Mouse (Mus musculus) monocyte, adult 2 months (primary cell): ENCODE data around the gene AI467606.

Source experiments
- DNase-seq, 2 experiments: peaks; one replicate each; pipeline ENCODE4 v3.0.0; 2022; ENCODE audit warnings: low spot score in 2 of 2, low read depth in 1 of 2

Gene AI467606

DNA sequence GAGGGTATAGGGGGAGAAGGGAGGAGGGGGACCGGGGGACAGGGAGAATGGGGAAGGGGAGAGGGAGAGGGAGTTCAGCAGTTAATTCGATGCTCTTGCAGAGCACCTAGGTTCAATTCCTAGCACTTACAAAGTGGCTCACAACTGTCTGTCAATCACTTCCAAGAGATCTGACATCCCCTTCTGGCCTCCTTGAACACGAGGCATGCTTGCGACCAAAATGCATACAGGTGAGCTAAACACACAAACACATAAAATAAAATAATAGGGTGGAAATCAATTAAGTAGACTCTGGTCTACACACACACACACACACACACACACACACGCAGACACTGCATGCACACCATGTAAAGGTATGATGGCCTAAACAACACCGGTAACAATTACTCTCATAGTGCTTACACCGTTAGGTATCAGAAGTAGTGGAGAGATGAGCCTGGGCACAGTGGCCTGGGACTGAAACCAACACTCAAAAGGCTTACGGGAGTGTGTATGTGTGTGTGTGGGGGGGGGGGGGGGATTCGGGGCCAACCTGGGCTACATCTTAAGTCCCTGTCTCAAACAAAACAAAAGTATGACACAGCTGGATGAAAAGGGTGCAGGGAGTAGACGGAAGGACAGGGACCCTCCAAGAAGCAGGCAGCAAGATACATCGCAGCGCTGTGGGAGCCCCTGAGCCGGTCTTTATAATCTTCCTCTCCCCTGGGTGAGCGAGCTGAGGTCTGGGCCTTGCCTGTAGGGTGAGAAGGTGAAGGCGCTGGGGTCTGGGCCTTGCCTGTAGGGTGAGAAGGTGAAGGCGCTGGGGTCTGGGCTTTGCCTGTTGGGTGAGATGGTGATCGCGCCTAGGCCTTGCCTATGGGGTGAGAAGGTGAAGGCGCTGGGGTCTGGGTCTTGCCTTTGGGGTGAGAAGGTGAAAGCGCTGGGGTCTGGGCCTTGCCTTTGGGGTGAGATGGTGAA, 725 bp upstream of the AI467606 start:
- DNase-seq, result no peak

- DNase-seq, result no peak
These were observed 2.8 kb downstream of the AI467606 start for GRCm38 (mm10) chr7:127093914-127094313.

- no peak for DNase-seq
These were observed 5.3 kb downstream of the AI467606 start for GRCm38 (mm10) chr7:127096456-127096855.

GRCm38 (mm10) chr7:127098521-127098920, 7.4 kb downstream of the AI467606 start:
- no peak for DNase-seq

DNA sequence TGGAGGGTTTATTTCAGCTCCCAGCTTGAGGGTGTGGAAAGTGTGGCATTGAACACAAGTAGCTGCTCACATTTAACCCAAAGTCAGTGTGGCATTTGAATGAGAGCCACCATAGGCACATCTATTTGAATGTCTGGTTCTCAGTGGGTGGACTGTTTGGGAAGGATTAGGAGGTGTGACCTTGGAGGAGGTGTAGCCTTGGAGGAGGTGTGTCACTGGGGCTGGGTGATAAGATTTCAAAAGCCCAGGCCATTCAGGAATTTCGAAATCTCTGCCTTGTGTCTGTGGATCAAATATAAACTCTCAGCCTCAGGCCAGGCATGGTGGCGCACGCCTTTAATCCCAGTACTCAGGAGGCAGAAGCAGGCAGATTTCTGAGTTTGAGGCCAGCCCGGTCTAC, 7.8 kb downstream of the AI467606 start:
- no peak for DNase-seq

DNA sequence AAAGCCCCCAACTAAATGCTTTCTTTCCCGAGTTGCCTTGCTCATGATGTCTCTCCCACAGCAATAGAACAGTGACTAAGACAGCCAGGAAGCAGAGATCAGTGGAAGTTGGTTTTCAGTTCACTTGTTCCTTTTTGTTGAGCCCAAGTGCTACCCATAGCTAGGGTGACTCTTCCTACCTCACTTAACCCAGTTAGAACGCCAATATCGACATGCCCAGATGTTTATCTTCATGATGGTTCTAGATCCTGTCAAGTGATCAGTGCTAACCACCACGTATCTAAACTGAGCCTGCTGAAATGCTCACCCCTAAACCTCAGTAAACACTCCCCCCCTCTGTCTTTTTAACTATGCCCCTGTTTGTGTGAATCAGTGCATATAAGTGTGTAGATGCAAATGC, 8.4 kb downstream of the AI467606 start:
- no peak for DNase-seq

DNA sequence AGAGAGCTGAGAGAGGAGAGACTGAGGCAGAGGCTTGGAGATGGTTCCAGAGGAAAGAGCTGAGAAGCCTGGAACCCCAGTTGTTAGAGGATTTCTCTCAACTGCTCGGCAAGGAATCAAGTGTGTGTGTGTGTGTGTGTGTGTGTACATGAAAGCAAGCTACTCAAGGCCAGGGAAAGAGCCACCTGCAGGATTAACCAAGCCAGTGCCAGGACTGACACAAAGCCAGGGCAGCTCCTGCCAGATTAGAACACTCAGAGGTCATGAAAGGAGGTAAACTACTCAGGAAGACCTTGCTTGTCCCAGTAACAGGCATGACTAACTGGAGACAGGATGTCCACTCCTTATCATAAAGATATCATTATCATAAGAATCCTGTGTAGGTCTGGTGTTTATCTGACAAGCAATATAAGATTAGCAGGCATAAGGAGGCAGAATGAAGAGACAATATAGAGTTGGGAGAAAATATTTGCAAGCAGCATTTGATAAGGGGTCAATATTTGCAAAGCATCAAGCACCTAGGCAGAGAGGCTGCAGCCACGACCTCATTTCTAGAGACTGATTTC, 10.4 kb downstream of the AI467606 start:
- no peak for DNase-seq

GRCm38 (mm10) chr7:127102148-127102547, 11.0 kb downstream of the AI467606 start:
- no peak for DNase-seq

GRCm38 (mm10) chr7:127103960-127104359, 12.8 kb downstream of the AI467606 start:
- no peak for DNase-seq

DNA sequence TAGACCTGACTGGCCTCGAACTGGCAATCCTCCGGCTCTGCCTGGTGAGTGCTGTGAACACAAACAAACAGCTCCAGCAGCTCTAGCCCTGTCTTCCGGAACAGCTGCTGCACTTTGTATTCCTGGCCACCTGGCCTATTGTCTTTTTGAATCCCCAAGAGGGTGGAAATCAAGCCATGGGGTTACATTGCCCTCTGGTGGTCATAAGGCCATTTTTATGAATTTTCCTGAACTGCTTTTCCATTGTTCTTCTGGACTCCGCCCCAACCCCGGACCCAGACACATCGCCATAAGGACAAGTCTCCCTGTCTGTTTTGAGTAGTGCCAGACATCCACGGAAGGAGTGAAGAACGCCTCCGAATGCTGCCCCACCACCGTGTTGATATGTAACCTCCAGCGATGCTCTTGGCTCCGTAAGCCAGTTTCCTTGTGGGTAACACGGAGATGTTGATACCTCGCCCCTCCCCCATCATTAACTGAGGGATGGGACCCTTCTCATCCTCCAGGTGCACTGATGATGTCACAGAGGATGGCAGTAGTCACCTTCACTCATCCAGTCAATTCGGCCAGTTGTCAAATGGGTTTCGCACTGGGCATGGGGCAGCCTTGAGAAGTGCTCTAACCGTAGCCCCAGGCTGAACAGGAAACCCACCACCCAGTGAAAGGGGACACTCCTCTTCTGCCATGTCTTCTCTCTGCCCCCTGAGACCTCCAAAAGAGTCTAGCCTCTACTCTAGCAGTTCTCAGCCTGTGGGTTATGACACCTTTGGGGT, 13.6 kb downstream of the AI467606 start:
- peak; percentile 23 to 57 for DNase-seq

GRCm38 (mm10) chr7:127105551-127105950, 14.4 kb downstream of the AI467606 start:
- no peak for DNase-seq

- DNase-seq, result peak in 1 of 2 experiments; percentile 49
These were observed 19.3 kb downstream of the AI467606 start for GRCm38 (mm10) chr7:127110239-127111007.

GRCm38 (mm10) chr7:127111461-127111860, 20.3 kb downstream of the AI467606 start:
- peak; percentile 64 to 70 for DNase-seq

GRCm38 (mm10) chr7:127112251-127112841, 21.2 kb downstream of the AI467606 start:
- no peak for DNase-seq

DNA sequence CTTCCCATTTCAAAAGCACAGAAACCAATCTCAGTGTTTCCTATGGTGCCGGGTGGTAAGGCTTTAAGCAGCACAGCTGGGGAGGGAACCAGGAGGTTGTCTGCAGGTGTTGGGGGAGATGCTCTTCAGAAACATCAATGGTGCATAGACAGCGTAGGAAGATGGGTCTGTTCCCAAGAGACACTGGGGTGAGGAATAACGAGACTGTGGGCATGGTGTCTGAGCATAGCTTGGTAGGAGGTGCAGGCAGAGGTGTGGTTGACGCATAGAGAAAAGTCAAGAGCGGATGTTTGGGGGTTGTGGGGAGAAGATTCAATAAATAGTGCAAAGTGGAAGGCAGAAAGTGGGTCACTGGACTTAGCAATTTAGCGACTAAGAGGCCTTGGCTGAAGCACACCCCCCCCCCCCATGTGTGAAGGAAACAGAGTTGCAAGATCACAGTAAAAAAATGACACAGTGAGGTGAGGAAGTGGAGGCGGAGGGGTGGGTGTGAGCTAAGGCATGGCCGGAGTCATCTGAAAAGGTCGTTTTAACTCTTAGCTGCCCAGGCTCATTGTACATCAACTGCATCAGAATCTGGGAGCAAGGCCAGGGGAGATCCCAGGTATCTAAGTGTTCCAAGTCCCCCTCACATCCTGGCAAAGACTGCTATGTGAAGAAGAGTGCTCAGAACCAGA, 21.9 kb downstream of the AI467606 start:
- DNase-seq, result no peak

DNA sequence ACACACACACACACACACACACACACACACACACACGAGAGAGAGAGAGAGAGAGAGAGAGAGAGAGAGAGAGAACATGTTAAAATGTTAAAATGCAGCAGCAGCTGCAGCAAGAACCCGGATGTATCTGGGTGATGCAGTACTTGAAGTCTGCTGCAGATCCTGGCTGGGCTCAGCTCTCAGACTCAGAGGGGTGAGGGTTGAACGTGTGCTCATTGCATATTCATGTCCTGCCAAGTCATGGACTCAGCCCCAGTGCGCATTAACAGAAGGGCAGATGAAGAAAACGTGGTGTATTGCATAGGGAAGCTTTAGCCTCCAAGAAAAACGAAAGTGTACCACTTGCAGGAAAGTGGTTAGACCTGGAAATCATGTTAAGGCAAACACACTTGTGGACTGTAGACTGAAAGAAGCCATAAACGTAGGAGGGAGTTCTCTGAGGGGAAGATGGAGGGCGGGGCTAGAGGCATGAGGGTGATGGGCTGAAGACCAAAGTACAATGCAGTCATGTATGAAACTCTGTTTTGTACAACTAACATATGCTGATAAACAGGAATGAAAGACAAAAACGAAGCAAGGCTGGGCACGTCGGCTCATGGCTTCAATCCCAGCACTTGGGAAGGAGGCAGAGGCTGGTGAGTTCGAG, 22.6 kb downstream of the AI467606 start:
- DNase-seq, result no peak

DNA sequence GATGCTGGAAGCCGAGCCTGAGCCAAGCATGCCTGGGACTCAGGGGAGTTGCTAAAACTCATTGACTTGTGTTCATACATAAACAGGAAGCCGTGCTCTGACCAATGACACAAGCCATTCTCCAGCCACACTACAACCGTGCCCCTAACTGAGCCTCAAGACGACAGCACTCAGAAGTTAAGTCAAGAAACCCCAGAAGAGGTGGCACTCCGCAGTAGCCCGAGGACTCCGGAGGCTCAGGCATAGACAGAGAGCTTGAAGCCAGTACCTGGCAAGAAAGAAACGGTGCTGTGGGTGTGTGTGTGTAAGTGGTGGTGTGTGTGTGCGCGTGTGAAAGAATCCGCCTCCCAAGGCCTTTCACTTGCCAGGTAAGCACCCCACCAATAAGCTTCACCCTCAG, 23.8 kb downstream of the AI467606 start:
- no peak for DNase-seq

GRCm38 (mm10) chr7:127116331-127116935, 25.3 kb downstream of the AI467606 start:
- DNase-seq, result no peak

GRCm38 (mm10) chr7:127117948-127118347, 26.8 kb downstream of the AI467606 start:
- DNase-seq, result no peak
